In the genomic region with DNA sequence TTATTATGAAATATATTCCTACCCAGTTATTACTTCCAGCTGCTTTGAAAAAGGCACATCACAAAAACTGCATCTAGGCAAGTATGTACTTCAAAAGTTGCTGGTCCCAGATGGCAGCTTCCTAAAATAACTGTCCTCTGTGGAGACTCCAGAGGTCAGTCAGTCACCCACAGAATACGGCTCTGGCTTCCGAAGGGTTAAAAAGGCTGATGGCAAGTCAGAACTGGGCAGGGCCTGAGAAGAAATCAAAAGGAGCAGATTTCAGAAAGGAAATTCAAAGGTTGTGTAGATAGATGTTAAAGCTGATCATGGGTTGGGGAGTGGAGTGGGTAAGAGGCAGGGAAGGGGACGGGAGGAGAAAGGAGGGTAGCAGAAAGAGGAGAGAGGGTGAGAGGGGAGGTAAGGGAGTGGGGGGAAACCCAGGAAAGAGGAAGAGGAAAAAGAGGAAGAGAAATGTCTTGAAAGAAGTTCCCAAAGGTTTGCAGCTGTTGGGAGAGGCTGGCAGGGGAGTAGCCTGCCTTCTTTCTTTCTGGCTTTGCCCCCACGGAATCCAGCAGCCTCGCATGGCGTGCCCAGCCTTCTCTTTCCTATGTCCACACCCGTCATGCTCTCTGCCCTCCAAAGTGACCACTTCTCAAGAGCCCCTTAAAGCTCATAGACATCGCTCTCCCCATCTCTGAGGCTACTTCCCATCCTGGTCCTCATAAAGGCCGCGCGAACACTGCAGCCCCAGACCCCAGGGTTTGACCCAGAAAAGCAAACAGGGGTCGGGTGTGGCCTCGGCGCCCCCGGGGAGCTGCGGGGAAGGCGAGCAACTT, we compare ENCODE assay signal across 8 mouse cellular contexts. TPM values are rescaled to one million over a fixed set of nuclear protein-coding genes. Genes with fewer than 3 reads are reported as not detected.
DNase-seq lines count a peak whose midpoint lies in the region; ATAC-seq and TF ChIP-seq lines count a peak whose summit lies in the region.

No protein-coding gene starts in this region.

- H3K36me3 ChIP-seq in embryonic facial prominence, embryonic 13.5 days, result no peaks in the 10 kb centered on the region
- no peaks in the 10 kb centered on the region for H3K36me3 ChIP-seq in hindbrain, postnatal 0 days (ENCODE audit: insufficient read depth, low read length)
- no peaks in the 10 kb centered on the region for H3K36me3 ChIP-seq in midbrain, postnatal 0 days (ENCODE audit: insufficient read depth, low read length)

- TF ChIP-seq CTCF in layer of hippocampus, adult 2 months (conservative IDR thresholded peaks at IDR 0.05), result no peak
- TF ChIP-seq CTCF in hindbrain, postnatal 0 days (IDR thresholded peaks at IDR 0.05; ENCODE audit: low read depth), result no peak
- no peak for TF ChIP-seq CTCF in midbrain, postnatal 0 days (IDR thresholded peaks at IDR 0.05)

- WGBS in embryonic facial prominence, embryonic 13.5 days, result 6% methylated on average over 17 of the region's 17 CpGs
- WGBS in hindbrain, postnatal 0 days, result 7% methylated on average over 16 of the region's 17 CpGs
- 9% methylated on average over 17 of the region's 17 CpGs for WGBS in midbrain, postnatal 0 days

- no peak for DNase-seq in layer of hippocampus, adult 2 months (ENCODE audit: low spot score in 2 of 2)
- no peak for DNase-seq in layer of hippocampus, adult 8-10 months (ENCODE audit: low spot score in 2 of 2)
- DNase-seq in hindbrain, postnatal 0 days (ENCODE audit: low spot score), result no peak
- no peak for DNase-seq in midbrain, postnatal 0 days (ENCODE audit: low spot score)
- DNase-seq in adrenal gland, postnatal 4 days (ENCODE audit: low spot score in 2 of 2), result no peak
- no peak for DNase-seq in adrenal gland, adult 2 months

- H3K27ac ChIP-seq in layer of hippocampus, adult 2 months, result peak overlapping the region; percentile 58
- peak overlapping the region; percentile 75; the same call in 1 of the 2 replicates for H3K27ac ChIP-seq in embryonic facial prominence, embryonic 13.5 days
- peak overlapping the region; percentile 64; the same call in 1 of the 2 replicates for H3K27ac ChIP-seq in hindbrain, postnatal 0 days
- H3K27ac ChIP-seq in midbrain, postnatal 0 days (ENCODE audit: low read depth, low read length), result 0 out of 2 replicates have a peak overlapping the region, but pooled peaks have one; percentile 65

- H3K9me3 ChIP-seq in embryonic facial prominence, embryonic 13.5 days, result no peaks in the 10 kb centered on the region
- H3K9me3 ChIP-seq in hindbrain, postnatal 0 days (ENCODE audit: low read length), result no peaks in the 10 kb centered on the region
- H3K9me3 ChIP-seq in midbrain, postnatal 0 days (ENCODE audit: low read length), result no peaks in the 10 kb centered on the region

- H3K4me1 ChIP-seq in embryonic facial prominence, embryonic 13.5 days, result peaks cover 47% of the 10 kb centered on the region
- no peaks in the 10 kb centered on the region for H3K4me1 ChIP-seq in hindbrain, postnatal 0 days (ENCODE audit: insufficient read depth, low read length)
- no peaks in the 10 kb centered on the region for H3K4me1 ChIP-seq in midbrain, postnatal 0 days (ENCODE audit: insufficient read depth, low read length)

- peak overlapping the region; percentile 83 for H3K9ac ChIP-seq in embryonic facial prominence, embryonic 13.5 days
- peak overlapping the region; percentile 56 for H3K9ac ChIP-seq in hindbrain, postnatal 0 days (replicated peaks; ENCODE audit: low read length)
- H3K9ac ChIP-seq in midbrain, postnatal 0 days (replicated peaks; ENCODE audit: low read length, poor library complexity, severe bottlenecking), result peak overlapping the region; percentile 74

- H3K27me3 ChIP-seq in embryonic facial prominence, embryonic 13.5 days, result peaks cover 32% of the 10 kb centered on the region
- H3K27me3 ChIP-seq in hindbrain, postnatal 0 days (ENCODE audit: insufficient read depth, low read length), result no peaks in the 10 kb centered on the region
- no peaks in the 10 kb centered on the region for H3K27me3 ChIP-seq in midbrain, postnatal 0 days (ENCODE audit: insufficient read depth, low read length)

- H3K4me3 ChIP-seq in layer of hippocampus, adult 2 months, result peak overlapping the region; percentile 80
- peak overlapping the region; percentile 69 for H3K4me3 ChIP-seq in embryonic facial prominence, embryonic 13.5 days
- peak overlapping the region; percentile 71 for H3K4me3 ChIP-seq in hindbrain, postnatal 0 days (ENCODE audit: low read length)
- H3K4me3 ChIP-seq in midbrain, postnatal 0 days (ENCODE audit: low read depth, low read length), result peak overlapping the region; percentile 79

- ATAC-seq in embryonic facial prominence, embryonic 13.5 days (ENCODE audit: insufficient number of reproducible peaks, insufficient read depth, low FRiP score, low TSS enrichment, low read depth), result peak; percentile 23; the same call in 1 of the 2 replicates
- peak; percentile 63; the same call in 1 of the 2 replicates for ATAC-seq in hindbrain, postnatal 0 days
- no peak for ATAC-seq in midbrain, postnatal 0 days (ENCODE audit: low FRiP score)
- ATAC-seq in frontal cortex, adult (ENCODE audit: low TSS enrichment), result no peak

- H3K4me2 ChIP-seq in embryonic facial prominence, embryonic 13.5 days, result peak overlapping the region; percentile 88
- H3K4me2 ChIP-seq in hindbrain, postnatal 0 days (ENCODE audit: low read depth, low read length), result peak overlapping the region; percentile 84
- peak overlapping the region; percentile 86 for H3K4me2 ChIP-seq in midbrain, postnatal 0 days (ENCODE audit: low read depth, low read length, poor library complexity, severe bottlenecking)

RNA-seq across cellular contexts. Expression of a gene that starts 0.5 kb away (rescaled TPM):
- 10 to 100 TPM; 19.1 to 20.4 TPM for total RNA-seq in layer of hippocampus, adult 2 months (2021)
- total RNA-seq in layer of hippocampus, adult 8-10 months (2022), result 10 to 100 TPM; 16.6 to 21.7 (median 19.1) TPM
- 44.7 and 49.9 TPM in 2 replicates for polyA plus RNA-seq in embryonic facial prominence, embryonic 13.5 days (2015; fragmentation: Nextera tagmentation; extraction: Ambion mirVana)
- 57.2 and 60.8 TPM in 2 replicates for total RNA-seq in hindbrain, postnatal 0 days (2014; rRNA removed)
- 67.9 and 68.0 TPM in 2 replicates for polyA plus RNA-seq in hindbrain, postnatal 0 days (2015; fragmentation: Nextera tagmentation; extraction: Ambion mirVana)
- total RNA-seq in midbrain, postnatal 0 days (2014; rRNA removed), result 49.3 and 50.3 TPM in 2 replicates
- 59.7 and 62.9 TPM in 2 replicates for polyA plus RNA-seq in midbrain, postnatal 0 days (2015; fragmentation: Nextera tagmentation; extraction: Ambion mirVana)
- total RNA-seq in adrenal gland, postnatal 4 days (2021), result 10 to 100 TPM; 38.3 to 40.6 TPM
- 10 to 100 TPM; 18.9 to 36.1 TPM for total RNA-seq in adrenal gland, adult 2 months (2021)
- polyA plus RNA-seq in adrenal gland, adult 2 months (2012; rRNA removed), result 25.8 and 28.3 TPM in 2 replicates

RNA-seq across cellular contexts. Expression of a gene that starts 23.8 kb away (rescaled TPM):
- 10 to 100 TPM; 37.7 to 42.4 TPM for total RNA-seq in layer of hippocampus, adult 2 months (2021)
- total RNA-seq in layer of hippocampus, adult 8-10 months (2022), result 10 to 100 TPM; 36.2 to 44.2 (median 40.9) TPM
- polyA plus RNA-seq in embryonic facial prominence, embryonic 13.5 days (2015; fragmentation: Nextera tagmentation; extraction: Ambion mirVana), result 49.0 and 49.7 TPM in 2 replicates
- total RNA-seq in hindbrain, postnatal 0 days (2014; rRNA removed), result 23.6 and 28.0 TPM in 2 replicates
- polyA plus RNA-seq in hindbrain, postnatal 0 days (2015; fragmentation: Nextera tagmentation; extraction: Ambion mirVana), result 24.8 and 27.6 TPM in 2 replicates
- 37.2 and 37.5 TPM in 2 replicates for total RNA-seq in midbrain, postnatal 0 days (2014; rRNA removed)
- 28.0 and 30.9 TPM in 2 replicates for polyA plus RNA-seq in midbrain, postnatal 0 days (2015; fragmentation: Nextera tagmentation; extraction: Ambion mirVana)
- total RNA-seq in adrenal gland, postnatal 4 days (2021), result 10 to 100 TPM; 32.2 to 33.8 TPM
- 10 to 100 TPM; 31.2 to 31.9 TPM for total RNA-seq in adrenal gland, adult 2 months (2021)
- polyA plus RNA-seq in adrenal gland, adult 2 months (2012; rRNA removed), result 7.1 and 9.2 TPM in 2 replicates

Comparison
In these comparisons a context has a peak if more than half of its experiments do, and no peak if none do; other contexts are left out.
1. ATAC-seq: peak in embryonic facial prominence, embryonic 13.5 days (single experiment) and hindbrain, postnatal 0 days (single experiment); none in midbrain, postnatal 0 days (single experiment) and frontal cortex, adult (single experiment).
2. Peak in every context shown above with its lines, with median percentiles within 50 percentile points of each other: H3K27ac ChIP-seq, H3K4me3 ChIP-seq, H3K4me2 ChIP-seq and H3K9ac ChIP-seq.